Mouse (Mus musculus) ES-Bruce4 (cell line): ENCODE measurements around the gene Grin3a. TPM values are rescaled to one million over a fixed set of nuclear protein-coding genes. Genes with fewer than 3 reads are reported as not detected.

Experiments used
- H3K27ac ChIP-seq: 2 replicates; pipeline ENCODE4 v1.5.1; 2012; ENCODE audit warnings: low read length, inconsistent platforms; ENCODE audit not compliant: insufficient read depth
- H3K27me3 ChIP-seq: 2 replicates; pipeline ENCODE4 v1.6.1; 2012; ENCODE audit warnings: mild to moderate bottlenecking, low read length, inconsistent platforms; ENCODE audit not compliant: control insufficient read depth, poor library complexity, insufficient read depth, severe bottlenecking
- H3K36me3 ChIP-seq: 2 replicates; pipeline ENCODE4 v1.6.1; 2012; ENCODE audit warnings: inconsistent platforms, mild to moderate bottlenecking, low read length, moderate library complexity; ENCODE audit not compliant: control insufficient read depth, poor library complexity, insufficient read depth, severe bottlenecking
- H3K4me1 ChIP-seq: one replicate; pipeline ENCODE4 v1.8.1; 2011; ENCODE audit warnings: low read length; ENCODE audit not compliant: control insufficient read depth, insufficient read depth
- H3K4me3 ChIP-seq: 2 replicates; pipeline ENCODE4 v1.5.1; 2011; ENCODE audit warnings: low read depth, mild to moderate bottlenecking, low read length
- H3K9ac ChIP-seq: 2 replicates; pipeline ENCODE4 v1.6.1; 2012; ENCODE audit warnings: low read depth, mild to moderate bottlenecking, inconsistent platforms; ENCODE audit not compliant: poor library complexity, severe bottlenecking
- H3K9me3 ChIP-seq: replicated peaks from 2 replicates; pipeline ENCODE4 v1.6.1; 2012; ENCODE audit warnings: mild to moderate bottlenecking, low read length, inconsistent platforms; ENCODE audit not compliant: control insufficient read depth, poor library complexity, insufficient read depth, severe bottlenecking
- CTCF ChIP-seq: IDR thresholded peaks from one replicate; pipeline ENCODE4 v1.8.1; 2011; ENCODE audit warnings: low read depth, low read length
- EP300 ChIP-seq: IDR thresholded peaks from 2 replicates; pipeline ENCODE4 v1.6.1; 2011; ENCODE audit warnings: low read depth, low read length; ENCODE audit not compliant: insufficient read depth
- POLR2A ChIP-seq: IDR thresholded peaks from one replicate; pipeline ENCODE4 v1.8.1; 2011; ENCODE audit warnings: low read length; ENCODE audit not compliant: insufficient read depth
- polyA plus RNA-seq: library from polyadenylated mRNA; stranded (reverse); fragments of >200 nt; gene quantifications from 2 replicates; pipeline ENCODE4 v1.2.4, GENCODE M21; 2011; ENCODE audit warnings: low read depth; ENCODE audit not compliant: missing spikeins, insufficient read depth, insufficient read length

The Grin3a gene
- polyA plus RNA-seq = not detected in 2 replicates

DNA sequence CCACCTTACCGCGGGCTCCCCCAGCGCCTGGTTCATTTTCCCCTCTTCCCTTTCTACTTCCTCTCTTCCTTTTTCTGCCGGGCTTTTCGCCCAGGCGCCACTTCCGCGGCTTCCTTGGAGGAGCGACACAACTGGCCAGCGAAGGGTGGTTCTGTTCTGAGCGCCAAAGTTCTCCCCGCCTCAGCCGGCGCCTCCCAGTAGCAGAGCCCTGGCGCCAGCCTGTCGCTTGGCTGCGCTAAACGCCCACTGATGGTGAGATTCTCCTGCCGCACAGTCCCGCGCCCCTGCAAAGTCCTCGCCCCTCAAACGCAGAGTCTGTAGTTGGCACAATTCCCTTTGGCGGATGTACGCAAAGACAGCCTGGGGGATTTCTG is at the start of gene Grin3a:
Grin3a (minus strand) TSS at position 133 of the 374 bp plus-strand sequence.
- Histone ChIP-seq H3K9me3 (no peaks in the 10 kb centered on the region), H3K4me3 (peak within 1 kb of the TSS; percentile 49), H3K27me3 (peaks cover 4% of the 10 kb centered on the region), H3K9ac (peak within 1 kb of the TSS; percentile 21; the same call in 1 of the 2 replicates), H3K4me1 (no peaks in the 10 kb centered on the region), H3K27ac (no peak within 1 kb of the TSS), H3K36me3 (no peaks in the 10 kb centered on the region)
- TF ChIP-seq POLR2A (no peak), EP300 (no peak), CTCF (peak; percentile 38)

DNA sequence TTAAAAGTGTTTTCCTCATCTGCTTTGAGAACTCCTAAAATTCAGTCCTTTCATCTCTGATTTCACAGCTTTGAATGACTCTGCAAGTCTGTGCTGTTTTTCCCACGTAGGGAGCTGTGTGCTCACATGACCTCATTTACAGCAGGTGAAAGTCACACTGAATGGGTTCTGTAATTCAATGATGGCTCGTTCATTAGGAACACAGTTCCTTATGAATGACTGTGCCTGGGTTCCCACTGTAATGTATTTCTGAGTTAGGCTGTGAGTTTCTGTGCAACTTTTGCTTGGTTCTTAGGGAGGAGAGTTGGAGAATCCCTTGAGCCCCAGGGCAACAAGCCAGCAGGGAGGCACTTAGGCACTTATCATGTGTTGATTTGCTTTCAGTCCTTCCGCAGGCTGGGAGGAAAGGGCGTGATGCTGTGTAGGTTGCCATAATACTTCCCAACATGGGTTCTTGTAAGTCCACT is 46.3 kb upstream of the Grin3a start:
- H3K27me3 ChIP-seq = no peaks in the 10 kb centered on the region

DNA sequence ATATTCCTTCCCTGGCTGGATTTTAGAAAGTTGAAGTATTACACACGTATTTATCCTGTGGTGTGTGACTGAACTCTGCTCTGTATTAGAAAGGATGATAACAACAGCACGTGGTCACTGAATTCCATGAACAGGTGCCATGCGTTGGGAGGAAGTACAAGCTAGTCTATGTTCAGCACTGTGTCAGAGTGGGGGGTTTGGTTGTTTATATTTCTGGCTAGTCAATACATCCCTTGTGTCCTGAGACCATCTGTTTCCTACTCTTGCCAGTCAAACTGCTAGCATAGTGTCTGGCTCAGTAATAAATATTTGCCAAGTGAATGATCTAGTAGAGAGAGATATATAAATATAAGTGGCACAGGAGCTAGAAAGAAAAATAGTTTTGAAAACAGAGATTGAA is 31.5 kb upstream of the Grin3a start:
- Histone ChIP-seq H3K4me1 (no peaks in the 10 kb centered on the region), H3K36me3 (no peaks in the 10 kb centered on the region), H3K9me3 (no peaks in the 10 kb centered on the region), H3K4me3 (no peak overlapping the region), H3K9ac (no peak overlapping the region), H3K27ac (no peak overlapping the region), H3K27me3 (no peaks in the 10 kb centered on the region)
- no peak for TF ChIP-seq EP300
- TF ChIP-seq CTCF = no peak
- TF ChIP-seq POLR2A = no peak

More for the DNA sequence above, 46.3 kb upstream of the Grin3a start:
- Histone ChIP-seq H3K9ac (no peak overlapping the region), H3K9me3 (no peaks in the 10 kb centered on the region), H3K4me3 (no peak overlapping the region), H3K36me3 (no peaks in the 10 kb centered on the region), H3K27ac (no peak overlapping the region), H3K4me1 (no peaks in the 10 kb centered on the region)
- TF ChIP-seq CTCF (no peak), POLR2A (no peak), EP300 (no peak)

DNA sequence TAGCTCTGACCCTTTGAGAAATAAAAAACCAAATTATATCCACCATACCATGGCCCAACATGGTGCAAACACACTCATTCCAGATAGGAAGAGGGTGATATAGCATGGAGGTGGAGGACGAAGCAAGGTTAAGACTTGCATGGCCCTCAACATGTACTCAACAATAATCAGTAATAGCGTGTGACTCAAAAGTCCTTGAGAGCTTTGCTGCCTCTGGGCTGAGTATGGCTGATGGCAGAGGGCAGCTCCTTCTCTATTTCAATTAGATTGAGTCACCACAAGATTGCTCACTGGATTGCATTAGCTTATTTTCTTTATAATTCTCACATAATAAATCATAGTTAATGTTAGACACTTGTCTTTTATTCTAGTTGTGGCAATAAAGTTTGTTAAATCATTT is 15.1 kb upstream of the Grin3a start:
- no peaks in the 10 kb centered on the region for H3K4me1 ChIP-seq
- no peaks in the 10 kb centered on the region for H3K27me3 ChIP-seq
- no peak overlapping the region for H3K9ac ChIP-seq
- TF ChIP-seq EP300 = no peak
- no peak for TF ChIP-seq POLR2A
- TF ChIP-seq CTCF = no peak
- no peaks in the 10 kb centered on the region for H3K9me3 ChIP-seq
- no peak overlapping the region for H3K4me3 ChIP-seq
- no peak overlapping the region for H3K27ac ChIP-seq
- no peaks in the 10 kb centered on the region for H3K36me3 ChIP-seq

DNA sequence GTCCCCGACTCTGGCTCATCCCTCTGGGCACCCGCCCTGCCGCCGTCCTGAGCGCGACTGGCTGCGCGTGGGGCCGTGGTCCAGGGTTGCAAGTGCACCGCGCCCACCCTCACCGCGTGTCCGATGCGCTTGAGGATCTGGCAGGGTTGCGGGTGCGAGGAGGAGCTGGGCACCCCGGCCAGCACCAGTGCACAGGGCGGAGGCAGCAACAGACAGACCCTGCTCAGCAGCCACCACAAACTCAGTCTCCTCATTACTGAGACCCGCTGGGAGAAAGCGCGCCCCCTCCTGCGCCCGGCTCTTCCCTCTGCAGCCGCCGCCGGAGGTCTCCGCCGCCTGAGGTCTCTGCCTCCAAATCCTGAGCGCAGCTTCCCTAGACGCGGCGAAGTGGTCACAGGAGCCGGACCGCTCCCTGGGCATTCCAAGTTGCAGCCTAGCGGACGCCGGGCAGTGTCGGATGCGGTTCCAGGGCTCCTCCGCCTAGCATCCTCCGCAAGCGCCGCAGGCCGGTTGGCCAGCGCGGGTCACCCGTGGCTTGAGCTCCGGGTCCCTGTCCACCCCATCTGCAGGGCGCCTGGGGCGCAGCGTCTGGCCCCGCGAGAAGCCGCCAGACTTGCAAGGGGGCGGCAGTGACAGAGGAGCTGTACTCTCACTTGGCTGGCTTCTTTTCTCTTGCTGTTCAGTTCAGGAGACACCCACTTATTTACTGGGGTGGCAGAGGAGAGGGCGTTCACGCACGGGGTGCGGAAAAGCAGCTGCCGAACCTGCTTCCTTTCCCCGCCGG is 524 bp downstream of the Grin3a start:
- Histone ChIP-seq H3K36me3 (no peaks in the 10 kb centered on the region), H3K9me3 (no peaks in the 10 kb centered on the region), H3K9ac (peak overlapping the region; percentile 21; the same call in 1 of the 2 replicates), H3K27ac (no peak overlapping the region), H3K27me3 (peaks cover 4% of the 10 kb centered on the region), H3K4me3 (peak overlapping the region; percentile 49), H3K4me1 (no peaks in the 10 kb centered on the region)
- no peak for TF ChIP-seq POLR2A
- TF ChIP-seq CTCF = no peak
- no peak for TF ChIP-seq EP300

DNA sequence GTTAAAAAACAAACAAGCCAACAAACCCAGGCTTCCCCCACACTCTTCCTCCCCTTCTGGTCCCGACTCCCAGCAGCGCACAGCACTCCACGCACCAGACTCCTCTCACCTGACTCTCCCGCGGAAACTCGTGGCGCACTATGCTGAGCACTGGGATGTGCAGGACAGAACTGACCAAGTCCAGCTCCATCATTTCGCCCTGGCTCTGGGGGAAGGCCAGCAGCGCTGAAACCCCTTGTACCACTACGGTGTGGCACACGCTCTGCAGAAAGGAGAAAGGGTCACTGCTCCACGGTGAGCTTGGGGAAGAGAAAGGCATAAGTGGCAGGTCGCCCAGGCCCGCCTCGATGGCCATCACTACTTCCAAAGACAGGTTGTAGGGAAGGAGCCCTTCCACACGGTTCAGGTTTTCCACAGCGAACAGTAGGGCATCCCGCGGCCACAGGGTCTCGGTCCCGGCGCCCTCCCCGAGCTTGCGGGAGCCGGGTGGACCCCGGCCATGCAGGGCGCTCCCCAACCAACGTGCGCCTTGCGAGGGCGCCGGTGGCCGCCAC is 1.2 kb downstream of the Grin3a start:
- Histone ChIP-seq H3K4me1 (no peaks in the 10 kb centered on the region), H3K4me3 (peak overlapping the region; percentile 49), H3K27ac (no peak overlapping the region), H3K36me3 (no peaks in the 10 kb centered on the region), H3K9ac (no peak overlapping the region), H3K27me3 (peaks cover 4% of the 10 kb centered on the region), H3K9me3 (no peaks in the 10 kb centered on the region)
- TF ChIP-seq EP300 (no peak), POLR2A (no peak), CTCF (no peak)
